Mouse (Mus musculus) limb, embryonic 12.5 days (tissue): ENCODE data around the gene Gjb1. TPM values are rescaled to one million over a fixed set of nuclear protein-coding genes. Genes with fewer than 3 reads are reported as not detected.

Source experiments
- ATAC-seq: fragments of 200-750 bp; cut with Nextera tagmentation; 2 replicates; pipeline ENCODE4 v1.8.0; 2017; ENCODE audit warnings: low read depth, moderate TSS enrichment; ENCODE audit not compliant: insufficient number of reproducible peaks, insufficient read depth, low FRiP score, low TSS enrichment
- H3K27ac ChIP-seq: fragments of 300-500 bp; sonication (generic); 2 replicates; pipeline ENCODE4 v1.5.1; 2016; ENCODE audit warnings: mild to moderate bottlenecking, moderate library complexity
- H3K27me3 ChIP-seq: fragments of 300-500 bp; sonication (generic); 2 replicates; pipeline ENCODE4 v1.6.1; 2016; ENCODE audit warnings: mild to moderate bottlenecking, moderate library complexity
- H3K36me3 ChIP-seq: fragments of 300-500 bp; sonication (generic); 2 replicates; pipeline ENCODE4 v1.6.1; 2016; ENCODE audit warnings: mild to moderate bottlenecking, moderate library complexity
- H3K4me1 ChIP-seq: fragments of 300-500 bp; sonication (generic); replicated peaks from 2 replicates; pipeline ENCODE4 v1.6.1; 2016
- H3K4me2 ChIP-seq: fragments of 300-500 bp; sonication (generic); 2 replicates; pipeline ENCODE4 v1.6.1; 2016; ENCODE audit warnings: mild to moderate bottlenecking, moderate library complexity
- H3K4me3 ChIP-seq: fragments of 300-500 bp; sonication (generic); replicated peaks from 2 replicates; pipeline ENCODE4 v1.5.1; 2016; ENCODE audit warnings: mild to moderate bottlenecking
- H3K9ac ChIP-seq: fragments of 300-500 bp; sonication (generic); replicated peaks from 2 replicates; pipeline ENCODE4 v1.6.1; 2016; ENCODE audit warnings: mild to moderate bottlenecking, moderate library complexity
- H3K9me3 ChIP-seq: fragments of 300-500 bp; sonication (generic); 2 replicates; pipeline ENCODE4 v1.6.1; 2016; ENCODE audit warnings: mild to moderate bottlenecking, moderate library complexity
- WGBS: fragments of 180-500 bp; shearing (Covaris S2); methylation state at CpG from one replicate; pipeline ENCODE4 v1.1.7; 2016; 5-methylcytosine and 5-hydroxymethylcytosine counted together
- polyA plus RNA-seq: library from polyadenylated mRNA; unstranded; fragments of >200 nt; fragmentation: Nextera tagmentation; extraction: Ambion mirVana; gene quantifications from 2 replicates; pipeline ENCODE4 v1.2.1, GENCODE M21; 2016

Gjb1 gene
- polyA plus RNA-seq, 1 experiment from 2014 or later: not detected

DNA sequence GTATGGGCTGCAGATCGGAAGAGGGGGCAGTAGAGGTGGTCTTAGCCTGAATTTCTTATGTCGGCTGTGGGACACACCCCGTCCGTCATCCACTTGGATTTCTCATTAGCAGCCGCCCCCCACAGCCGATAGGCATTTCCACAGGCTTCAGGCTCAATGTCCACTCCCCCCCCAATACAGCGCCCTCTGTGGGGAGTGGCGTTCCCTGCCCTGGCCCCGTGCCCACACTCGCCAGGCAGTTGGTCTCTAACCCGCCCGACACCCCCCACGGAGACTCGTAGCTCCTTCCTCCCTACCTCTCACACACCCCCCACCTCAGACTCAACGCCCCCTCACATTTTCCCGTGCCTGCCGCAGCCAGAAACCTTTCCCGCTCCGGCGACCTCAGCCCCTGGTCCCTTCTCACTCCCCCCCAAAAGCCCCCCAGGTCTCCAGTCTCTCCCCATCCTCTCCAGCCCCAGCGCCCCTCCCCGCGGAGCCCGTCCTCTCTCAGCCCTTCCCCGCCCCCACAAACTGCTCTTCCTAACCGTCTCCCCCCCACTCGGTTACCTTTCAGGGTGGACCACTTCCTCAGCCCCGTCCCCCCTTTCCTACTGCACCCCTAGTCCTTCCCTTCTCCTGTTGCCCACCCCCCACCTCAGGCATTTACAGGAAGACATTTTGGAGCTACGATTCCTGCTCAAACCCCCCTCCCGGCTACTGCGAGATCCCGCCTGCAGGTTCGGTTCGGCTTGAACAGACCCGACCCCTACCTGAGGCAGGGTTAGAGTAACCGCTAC, 43.0 kb downstream of the Gjb1 start:
- no peaks in the 10 kb centered on the region for H3K9me3 ChIP-seq
- H3K36me3 ChIP-seq: peaks cover 21% of the 10 kb centered on the region; the same call in 1 of the 2 replicates
- H3K4me2 ChIP-seq: peak overlapping the region; percentile 67
- H3K27me3 ChIP-seq: peaks cover 29% of the 10 kb centered on the region; the same call in 1 of the 2 replicates
- peak overlapping the region; percentile 74 for H3K9ac ChIP-seq
- peak overlapping the region; percentile 55 for H3K4me3 ChIP-seq
- H3K27ac ChIP-seq: peak overlapping the region; percentile 80
- ATAC-seq: peak; percentile 7; the same call in 1 of the 2 replicates
- WGBS: 22% methylated on average over 35 of the region's 36 CpGs
- peaks cover 14% of the 10 kb centered on the region for H3K4me1 ChIP-seq

DNA sequence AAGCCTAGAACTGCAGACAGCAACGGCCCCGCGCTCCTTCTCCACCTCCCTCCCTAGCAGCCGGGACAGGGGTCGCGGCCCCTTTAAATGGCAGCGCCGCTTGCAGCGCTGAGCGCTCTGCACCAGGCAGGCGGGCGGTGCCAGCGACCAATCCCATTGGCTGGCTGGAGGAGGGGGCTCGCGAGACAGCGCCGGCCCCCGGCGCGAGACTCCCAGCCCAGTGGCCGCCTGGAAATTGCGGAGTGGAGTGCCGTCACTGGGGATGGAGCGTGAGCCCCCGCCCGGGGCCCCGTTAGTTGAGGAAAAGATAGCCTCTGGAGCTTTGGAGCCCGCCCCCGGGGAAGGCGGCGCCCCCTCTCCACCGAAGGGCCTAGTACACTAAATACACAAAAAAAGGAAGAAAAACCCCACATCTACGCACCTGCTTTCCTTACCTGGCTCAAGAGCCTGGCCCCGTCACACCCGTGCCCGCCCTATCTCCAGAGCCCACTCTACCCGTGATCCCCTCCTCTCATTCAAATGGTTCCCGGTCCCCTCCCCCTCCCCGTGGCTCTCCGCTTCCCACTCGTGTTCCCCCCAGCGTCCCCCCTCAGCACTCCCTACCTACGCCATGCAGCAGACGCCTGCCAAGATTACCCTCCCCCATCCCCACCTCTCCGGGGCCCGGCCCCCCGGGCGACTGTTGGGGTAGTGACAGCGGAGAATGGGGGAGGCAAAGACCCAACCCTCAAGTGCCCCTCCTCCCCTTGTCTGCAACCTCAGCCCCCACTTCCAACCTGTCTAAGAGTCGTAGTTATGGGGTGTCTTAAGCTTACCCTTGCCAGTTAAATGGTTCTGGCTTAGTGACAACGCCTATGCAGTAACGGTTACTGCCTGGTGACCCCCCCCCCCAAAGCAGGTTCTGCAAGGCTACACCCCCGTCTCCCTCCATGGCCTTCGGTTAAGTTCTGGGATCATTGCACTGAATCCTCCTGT, 43.8 kb downstream of the Gjb1 start:
- peak overlapping the region; percentile 80 for H3K27ac ChIP-seq
- H3K9me3 ChIP-seq: no peaks in the 10 kb centered on the region
- H3K36me3 ChIP-seq: peaks cover 12% of the 10 kb centered on the region; the same call in 1 of the 2 replicates
- peak overlapping the region; percentile 74 for H3K9ac ChIP-seq
- H3K4me1 ChIP-seq: peaks cover 14% of the 10 kb centered on the region
- WGBS: 10% methylated on average over 54 of the region's 54 CpGs
- peaks cover 28% of the 10 kb centered on the region; the same call in 1 of the 2 replicates for H3K27me3 ChIP-seq
- peak; percentile 96 for ATAC-seq
- H3K4me2 ChIP-seq: peak overlapping the region; percentile 55
- peak overlapping the region; percentile 55 for H3K4me3 ChIP-seq

DNA sequence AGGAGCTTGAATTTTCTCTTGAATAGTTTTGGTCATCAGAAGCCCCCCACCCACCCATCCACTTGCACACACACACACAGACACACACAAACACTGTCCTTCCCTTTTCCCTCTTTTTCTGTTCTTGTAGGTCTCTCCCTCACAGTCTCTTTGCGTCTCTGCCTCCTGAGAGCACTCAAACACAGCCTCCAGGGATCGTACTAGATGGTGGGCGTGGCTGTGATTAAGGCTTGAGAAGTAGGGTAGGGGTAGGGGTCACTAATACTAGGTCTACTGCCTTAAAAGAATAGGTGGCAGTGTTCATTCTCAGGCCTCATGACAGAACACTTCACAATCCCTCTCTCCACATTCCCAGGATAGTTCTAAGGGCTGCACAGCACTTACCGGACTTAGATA, 44.5 kb downstream of the Gjb1 start, which contains the start of gene Zmym3:
TSS of gene Zmym3 (minus strand) at position 150 of the 396 bp plus-strand sequence.
- Histone ChIP-seq H3K9me3 (no peaks in the 10 kb centered on the region), H3K4me1 (peaks cover 14% of the 10 kb centered on the region), H3K27me3 (0 out of 2 replicates have a peak, but pooled peaks cover 21% of the 10 kb centered on the region), H3K4me3 (peak within 1 kb of the TSS; percentile 55), H3K4me2 (peak within 1 kb of the TSS; percentile 55), H3K27ac (peak within 1 kb of the TSS; percentile 72), H3K36me3 (peaks cover 5% of the 10 kb centered on the region; the same call in 1 of the 2 replicates), H3K9ac (peak within 1 kb of the TSS; percentile 74)
- ATAC-seq: no peak
- 18% methylated on average over 4 of the region's 4 CpGs for WGBS

DNA sequence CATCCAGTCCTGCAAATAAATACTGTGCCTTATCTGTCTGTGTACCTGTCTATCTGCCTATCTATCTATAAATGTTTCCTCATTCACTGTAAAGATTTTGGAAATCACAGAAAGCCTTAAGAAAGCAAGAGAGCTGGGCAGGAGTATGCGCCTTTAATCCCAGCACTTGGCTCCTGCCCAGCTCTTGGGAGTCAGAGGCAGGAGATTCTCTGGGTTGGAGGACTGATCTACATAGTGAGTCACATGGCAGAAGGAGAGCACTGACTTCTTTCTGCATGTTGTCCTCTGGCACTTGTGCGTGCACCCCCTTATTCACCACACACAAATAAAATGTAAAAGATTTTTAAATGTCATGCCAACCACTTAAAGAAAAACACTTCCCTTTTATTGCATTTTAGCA, 47.3 kb downstream of the Gjb1 start:
- ATAC-seq: no peak
- Histone ChIP-seq H3K36me3 (no peaks in the 10 kb centered on the region), H3K9me3 (no peaks in the 10 kb centered on the region), H3K4me3 (no peak overlapping the region), H3K4me1 (peaks cover 7% of the 10 kb centered on the region), H3K4me2 (no peak overlapping the region), H3K27me3 (0 out of 2 replicates have a peak, but pooled peaks cover 14% of the 10 kb centered on the region), H3K9ac (no peak overlapping the region), H3K27ac (no peak overlapping the region)
- 77% methylated on average over 2 of the region's 2 CpGs for WGBS

DNA sequence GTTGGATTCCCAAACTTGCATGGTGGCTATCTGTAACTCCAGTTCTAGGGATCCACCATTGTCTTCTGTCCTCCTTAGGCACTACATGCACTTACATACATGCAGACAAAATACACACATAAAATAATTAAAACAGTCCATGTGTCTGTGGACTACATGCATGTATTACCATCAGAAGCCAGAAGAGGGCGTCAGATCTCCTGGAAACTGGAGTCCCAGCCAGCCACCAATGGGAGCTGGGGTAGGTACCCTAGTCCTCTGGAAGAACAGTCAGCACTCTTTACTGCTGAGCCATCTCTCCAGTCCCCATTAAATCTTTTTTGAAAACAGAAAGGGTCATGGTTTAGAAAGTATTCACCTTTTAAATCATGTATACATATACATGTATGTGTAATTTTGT, 51.6 kb downstream of the Gjb1 start:
- no peaks in the 10 kb centered on the region for H3K9me3 ChIP-seq
- no peak for ATAC-seq
- no peak overlapping the region for H3K9ac ChIP-seq
- WGBS: 0% methylated on average over 1 of the region's 1 CpGs
- H3K27ac ChIP-seq: no peak overlapping the region
- H3K4me2 ChIP-seq: no peak overlapping the region
- H3K4me3 ChIP-seq: no peak overlapping the region
- no peaks in the 10 kb centered on the region; the same call in 1 of the 2 replicates for H3K4me1 ChIP-seq
- H3K27me3 ChIP-seq: peaks cover 13% of the 10 kb centered on the region
- peaks cover 12% of the 10 kb centered on the region; the same call in 1 of the 2 replicates for H3K36me3 ChIP-seq

DNA sequence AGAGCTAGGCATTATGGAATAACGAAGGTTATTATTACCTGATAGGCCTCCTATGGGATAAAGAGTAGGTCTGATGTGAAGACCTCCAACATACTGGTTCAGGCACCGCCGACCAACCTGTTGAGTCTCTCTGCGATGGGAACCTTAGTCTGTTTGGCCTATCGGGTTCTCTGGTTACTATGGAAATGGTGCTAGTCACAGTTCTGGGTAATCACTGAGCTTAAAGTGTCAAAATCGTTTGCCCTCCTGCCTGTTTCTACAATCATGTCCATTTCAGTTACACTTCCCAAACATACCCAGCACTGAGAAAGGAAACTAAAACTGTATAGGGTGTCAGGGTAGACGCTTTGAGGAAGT, 52.6 kb downstream of the Gjb1 start:
- Histone ChIP-seq H3K36me3 (peaks cover 17% of the 10 kb centered on the region; the same call in 1 of the 2 replicates), H3K9me3 (no peaks in the 10 kb centered on the region), H3K4me3 (peak overlapping the region; percentile 63), H3K27me3 (peaks cover 13% of the 10 kb centered on the region), H3K9ac (peak overlapping the region; percentile 44), H3K4me2 (peak overlapping the region; percentile 42), H3K4me1 (no peaks in the 10 kb centered on the region; the same call in 1 of the 2 replicates), H3K27ac (peak overlapping the region; percentile 97)
- WGBS: 20% methylated on average over 7 of the region's 7 CpGs
- no peak for ATAC-seq

DNA sequence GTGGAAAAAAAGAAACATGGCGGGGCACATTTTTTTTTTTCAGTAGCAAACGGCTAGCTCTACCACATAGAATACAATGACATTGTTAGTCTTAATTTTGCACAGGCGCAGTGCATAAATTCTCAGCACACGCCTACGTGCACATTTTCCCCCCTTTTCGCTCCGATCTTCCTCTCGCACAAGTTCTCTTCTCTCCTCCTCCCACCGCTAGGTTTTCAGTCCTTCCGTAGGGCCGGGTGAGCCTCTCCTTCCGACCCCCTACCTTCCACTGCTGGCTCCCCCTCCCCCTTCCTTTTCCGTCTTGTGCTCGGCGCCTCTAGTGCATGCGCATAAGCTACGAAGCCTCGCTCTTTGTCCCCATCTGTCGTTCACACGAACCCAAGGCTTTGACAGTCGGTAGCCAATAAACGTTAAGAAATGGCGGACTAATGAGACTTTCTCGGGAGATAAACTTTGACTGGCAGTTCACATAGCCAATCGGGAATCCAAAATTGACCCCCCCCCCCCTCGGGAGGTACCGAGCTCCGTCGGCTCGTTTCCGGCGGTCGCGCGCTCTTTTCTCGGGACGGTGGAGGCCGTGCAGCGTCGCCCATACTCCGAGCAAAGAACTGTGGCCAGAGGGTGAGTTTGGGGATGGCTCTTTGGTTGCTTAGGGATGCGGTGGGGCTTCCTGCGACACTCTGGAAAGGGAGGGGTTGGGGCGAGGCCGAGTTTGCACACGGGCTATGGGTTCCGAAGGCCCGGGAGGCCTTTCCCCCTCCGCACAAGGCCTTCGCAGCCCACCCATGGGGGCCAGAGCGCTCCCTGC, 53.2 kb downstream of the Gjb1 start, which contains the start of gene Nono:
TSS of gene Nono (plus strand) at position 177 of the 808 bp plus-strand sequence.
- ATAC-seq: peak; percentile 92
- H3K9me3 ChIP-seq: no peaks in the 10 kb centered on the region
- WGBS: 15% methylated on average over 51 of the region's 51 CpGs

DNA sequence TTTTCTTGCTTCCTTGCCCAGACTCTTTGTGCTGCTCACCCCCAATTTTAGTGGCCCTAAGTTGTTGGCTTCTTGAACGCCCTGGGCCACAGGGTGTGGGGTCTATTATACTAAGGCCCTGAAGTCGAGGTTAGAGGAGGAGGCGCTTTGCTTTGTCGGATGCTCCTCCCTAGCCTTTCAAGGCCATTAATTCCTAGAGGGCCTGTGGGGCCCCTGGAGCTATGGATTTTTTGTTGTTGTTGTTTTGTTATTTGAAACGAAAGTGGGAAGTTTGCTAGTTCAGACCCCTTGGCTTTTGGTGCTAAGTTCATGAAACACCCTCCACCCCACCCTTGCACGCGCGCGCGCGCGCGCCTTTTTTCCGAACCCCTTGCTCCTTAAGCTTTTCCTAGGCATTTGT, 53.8 kb downstream of the Gjb1 start:
- Histone ChIP-seq H3K4me2 (peak overlapping the region; percentile 58), H3K36me3 (peaks cover 22% of the 10 kb centered on the region), H3K4me1 (no peaks in the 10 kb centered on the region; the same call in 1 of the 2 replicates), H3K27ac (peak overlapping the region; percentile 97), H3K9ac (peak overlapping the region; percentile 88), H3K4me3 (peak overlapping the region; percentile 63), H3K9me3 (no peaks in the 10 kb centered on the region), H3K27me3 (peaks cover 13% of the 10 kb centered on the region)
- ATAC-seq: peak; percentile 74
- 13% methylated on average over 14 of the region's 14 CpGs for WGBS

More for the DNA sequence above, 53.2 kb downstream of the Gjb1 start, which contains the start of gene Nono:
- peaks cover 13% of the 10 kb centered on the region for H3K27me3 ChIP-seq
- H3K4me1 ChIP-seq: no peaks in the 10 kb centered on the region; the same call in 1 of the 2 replicates
- peak within 1 kb of the TSS; percentile 97 for H3K27ac ChIP-seq
- H3K36me3 ChIP-seq: peaks cover 19% of the 10 kb centered on the region
- peak within 1 kb of the TSS; percentile 88 for H3K9ac ChIP-seq
- H3K4me3 ChIP-seq: peak within 1 kb of the TSS; percentile 63
- peak within 1 kb of the TSS; percentile 58 for H3K4me2 ChIP-seq
